Mouse (Mus musculus): ENCODE measurements around the gene Cd209d. TPM values are rescaled to one million over a fixed set of nuclear protein-coding genes. Genes with fewer than 3 reads are reported as not detected.

Cd209d gene
- polyA plus RNA-seq (2012; ENCODE audit: low replicate concordance) = 0.44 and 0.67 TPM in 2 replicates

DNA sequence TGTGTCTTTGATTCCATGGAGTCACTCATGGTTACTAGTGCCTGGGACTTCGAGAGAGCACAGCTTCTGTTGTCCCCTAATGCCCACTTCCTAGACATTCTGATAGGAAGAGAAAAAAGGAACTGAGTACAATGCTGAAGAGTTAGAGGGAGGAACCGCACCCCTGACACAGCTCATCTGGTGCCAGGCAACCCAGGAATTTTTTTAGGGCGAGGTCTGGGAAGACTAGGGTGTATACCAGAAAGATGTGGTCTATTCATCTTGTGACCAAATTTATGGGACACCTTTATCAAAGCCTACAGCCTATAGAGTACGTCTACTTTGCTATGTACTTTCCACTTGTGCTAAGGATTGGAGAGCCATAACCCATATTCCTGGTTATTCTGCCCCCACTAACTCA lies at the start of gene Cd209d:
Gene Cd209d (minus strand): TSS at position 101 of the 400 bp plus-strand sequence.

DNA sequence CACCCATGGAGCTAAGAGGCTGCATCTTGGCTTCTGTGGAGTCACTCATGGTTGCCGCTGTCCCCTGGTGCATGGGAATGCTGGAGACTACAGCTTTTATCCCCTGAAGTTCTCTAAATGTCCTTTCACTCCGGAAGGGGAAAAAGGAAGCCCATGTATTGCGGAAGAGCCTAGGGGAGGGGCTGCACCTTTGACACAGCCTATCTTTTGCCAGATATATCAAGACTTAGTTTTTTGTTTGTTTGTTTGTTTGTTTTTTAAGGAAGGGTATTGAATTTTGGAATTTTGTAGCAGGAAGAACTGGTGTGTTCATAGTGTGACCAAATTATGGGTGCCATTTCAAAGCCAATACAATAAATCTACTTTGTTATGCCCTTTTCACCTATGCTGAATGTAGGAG lies 48.4 kb upstream of the Cd209d start, which contains the start of gene Cd209b:
Gene Cd209b (minus strand): TSS at position 101 of the 400 bp plus-strand sequence.

DNA sequence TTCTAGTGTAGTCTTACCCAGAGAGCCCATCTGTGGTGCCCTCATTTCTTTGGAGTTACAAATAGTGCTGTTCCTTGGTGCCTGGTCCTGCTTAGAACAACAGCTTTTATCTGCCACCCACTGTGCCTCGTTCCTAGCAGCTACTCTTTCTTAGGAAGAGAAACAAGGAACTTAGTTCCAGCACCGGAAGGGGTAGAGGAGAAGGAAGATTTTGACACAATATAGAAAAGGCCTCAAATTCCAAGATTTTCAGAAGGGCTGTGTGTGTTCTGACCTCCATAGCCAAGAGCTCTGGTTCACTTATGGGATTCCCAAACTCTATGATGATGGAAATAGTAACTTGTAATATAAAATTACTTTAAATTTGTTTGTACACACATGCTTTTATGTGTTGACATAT lies 24.1 kb downstream of the Cd209d start, which contains the start of gene Cd209e:
Gene Cd209e (minus strand): TSS at position 101 of the 400 bp plus-strand sequence.

Other genes with a start within 250 kb of the Cd209d start
- 150 and 483 TPM in 2 replicates for gene Stxbp2, start 247.6 kb downstream of the Cd209d start, polyA plus RNA-seq (2012; ENCODE audit: low replicate concordance)
- gene Retn, start 222.8 kb downstream of the Cd209d start, polyA plus RNA-seq (2012; ENCODE audit: low replicate concordance) = 0.15 and 0.60 TPM in 2 replicates
- gene Mcemp1, start 212.8 kb downstream of the Cd209d start, polyA plus RNA-seq (2012; ENCODE audit: low replicate concordance) = 0.71 and 1.0 TPM in 2 replicates
- 0.49 TPM in 1 of 2 replicates, not detected in the other for gene Fcor, start 206.2 kb downstream of the Cd209d start, polyA plus RNA-seq (2012; ENCODE audit: low replicate concordance)
- 27.5 and 30.0 TPM in 2 replicates for gene Trappc5, start 202.3 kb downstream of the Cd209d start, polyA plus RNA-seq (2012; ENCODE audit: low replicate concordance)
- 83.0 and 276 TPM in 2 replicates for gene Fcer2a, start 184.4 kb downstream of the Cd209d start, polyA plus RNA-seq (2012; ENCODE audit: low replicate concordance)
- 0.20 and 0.39 TPM in 2 replicates for gene Clec4g, start 157.9 kb downstream of the Cd209d start, polyA plus RNA-seq (2012; ENCODE audit: low replicate concordance)
- 6.7 and 12.2 TPM in 2 replicates for gene Cd209a, start 129.6 kb downstream of the Cd209d start, polyA plus RNA-seq (2012; ENCODE audit: low replicate concordance)
- gene Cd209e, start 24.2 kb downstream of the Cd209d start, polyA plus RNA-seq (2012; ENCODE audit: low replicate concordance) = 0.14 and 0.17 TPM in 2 replicates
- gene Cd209b, start 48.3 kb upstream of the Cd209d start, polyA plus RNA-seq (2012; ENCODE audit: low replicate concordance) = 0.21 and 0.27 TPM in 2 replicates
- 0.16 and 0.85 TPM in 2 replicates for gene Cd209c, start 76.2 kb upstream of the Cd209d start, polyA plus RNA-seq (2012; ENCODE audit: low replicate concordance)
- not detected in 2 replicates for gene Cd209f, start 227.3 kb upstream of the Cd209d start, polyA plus RNA-seq (2012; ENCODE audit: low replicate concordance)

Measured in hematopoietic multipotent progenitor cell, adult 10-12 weeks (in vitro differentiated cells).